In genomic region chr7:65860981-65861380, GRCm38 (mm10) we compare ENCODE assay signal across 14 mouse cellular contexts. TPM values are rescaled to one million over a fixed set of nuclear protein-coding genes. Genes with fewer than 3 reads are reported as not detected.
DNase-seq lines count a peak whose midpoint lies in the region; ATAC-seq and TF ChIP-seq lines count a peak whose summit lies in the region.
"Had no signal": no experiment of that assay in that cellular context is flagged by ENCODE, and none has a peak within 500 bp of the region (broad histone marks: within the 10 kb centered on the region; RNA-seq: fewer than 3 reads in every experiment).

No protein-coding gene starts in this region.

- H3K9ac ChIP-seq in forebrain, embryonic 14.5 days (ENCODE audit: low read length), result no peak overlapping the region
- no peak overlapping the region for H3K9ac ChIP-seq in forebrain, postnatal 0 days
- no peak overlapping the region for H3K9ac ChIP-seq in intestine, postnatal 0 days (ENCODE audit: low read depth, low read length)
- H3K9ac ChIP-seq in intestine, embryonic 15.5 days, result no peak overlapping the region
- no peak overlapping the region for H3K9ac ChIP-seq in midbrain, embryonic 15.5 days
- H3K9ac ChIP-seq in midbrain, embryonic 16.5 days (ENCODE audit: low read depth, low read length), result no peak overlapping the region
- no peak overlapping the region for H3K9ac ChIP-seq in limb, embryonic 15.5 days

- TF ChIP-seq CTCF in forebrain, postnatal 0 days (IDR thresholded peaks at IDR 0.05; ENCODE audit: low read depth), result no peak
- no peak for TF ChIP-seq CTCF in intestine, postnatal 0 days (IDR thresholded peaks at IDR 0.05; ENCODE audit: low read depth)

- no peak overlapping the region for H3K27ac ChIP-seq in forebrain, embryonic 14.5 days (ENCODE audit: low read depth, low read length)
- H3K27ac ChIP-seq in forebrain, postnatal 0 days (ENCODE audit: low read depth, low read length), result no peak overlapping the region
- no peak overlapping the region for H3K27ac ChIP-seq in intestine, postnatal 0 days (ENCODE audit: low read depth, low read length)
- no peak overlapping the region for H3K27ac ChIP-seq in intestine, embryonic 15.5 days
- no peak overlapping the region for H3K27ac ChIP-seq in midbrain, embryonic 15.5 days
- no peak overlapping the region for H3K27ac ChIP-seq in midbrain, embryonic 16.5 days (ENCODE audit: low read length)
- no peak overlapping the region for H3K27ac ChIP-seq in limb, embryonic 15.5 days
- H3K27ac ChIP-seq: embryonic facial prominence, embryonic 12.5 days; liver, embryonic 15.5 days had no signal

- 62% methylated on average over 7 of the region's 7 CpGs for WGBS in forebrain, embryonic 14.5 days
- 62% methylated on average over 7 of the region's 7 CpGs for WGBS in forebrain, postnatal 0 days
- WGBS in intestine, postnatal 0 days, result 64% methylated on average over 7 of the region's 7 CpGs
- 60% methylated on average over 7 of the region's 7 CpGs for WGBS in intestine, embryonic 15.5 days
- 59% methylated on average over 7 of the region's 7 CpGs for WGBS in midbrain, embryonic 15.5 days
- 61% methylated on average over 7 of the region's 7 CpGs for WGBS in midbrain, embryonic 16.5 days
- 66% methylated on average over 7 of the region's 7 CpGs for WGBS in limb, embryonic 15.5 days

- H3K9me3 ChIP-seq in forebrain, embryonic 14.5 days (replicated peaks; ENCODE audit: control insufficient read depth, low read length), result no peaks in the 10 kb centered on the region
- no peaks in the 10 kb centered on the region for H3K9me3 ChIP-seq in forebrain, postnatal 0 days (ENCODE audit: low read length)
- H3K9me3 ChIP-seq in intestine, postnatal 0 days (ENCODE audit: control insufficient read depth), result no peaks in the 10 kb centered on the region
- H3K9me3 ChIP-seq in intestine, embryonic 15.5 days, result no peaks in the 10 kb centered on the region
- no peaks in the 10 kb centered on the region for H3K9me3 ChIP-seq in midbrain, embryonic 15.5 days
- no peaks in the 10 kb centered on the region for H3K9me3 ChIP-seq in midbrain, embryonic 16.5 days (replicated peaks; ENCODE audit: control insufficient read depth, low read length, poor library complexity, severe bottlenecking)
- no peaks in the 10 kb centered on the region for H3K9me3 ChIP-seq in limb, embryonic 15.5 days
- H3K9me3 ChIP-seq: embryonic facial prominence, embryonic 12.5 days; liver, embryonic 15.5 days had no signal

- H3K4me2 ChIP-seq in forebrain, embryonic 14.5 days (ENCODE audit: low read length), result peak overlapping the region; percentile 96; the same call in 1 of the 2 replicates
- no peak overlapping the region for H3K4me2 ChIP-seq in forebrain, postnatal 0 days (ENCODE audit: low read depth)
- H3K4me2 ChIP-seq in intestine, postnatal 0 days (replicated peaks; ENCODE audit: low read depth), result peak overlapping the region; percentile 95; the same call in 1 of the 2 replicates
- no peak overlapping the region for H3K4me2 ChIP-seq in intestine, embryonic 15.5 days (replicated peaks)
- 0 out of 2 replicates have a peak overlapping the region, but pooled peaks have one; percentile 95 for H3K4me2 ChIP-seq in midbrain, embryonic 15.5 days
- H3K4me2 ChIP-seq in midbrain, embryonic 16.5 days (ENCODE audit: low read length), result no peak overlapping the region; the same call in 1 of the 2 replicates
- peak overlapping the region; percentile 98 for H3K4me2 ChIP-seq in limb, embryonic 15.5 days

- H3K27me3 ChIP-seq in forebrain, embryonic 14.5 days (replicated peaks; ENCODE audit: control insufficient read depth, insufficient read depth, low read length), result peaks cover 14% of the 10 kb centered on the region
- peaks cover 17% of the 10 kb centered on the region for H3K27me3 ChIP-seq in forebrain, postnatal 0 days (ENCODE audit: insufficient read depth, low read length)
- peaks cover 61% of the 10 kb centered on the region for H3K27me3 ChIP-seq in intestine, postnatal 0 days (replicated peaks; ENCODE audit: control insufficient read depth, insufficient read depth, low read length)
- peaks cover 49% of the 10 kb centered on the region for H3K27me3 ChIP-seq in intestine, embryonic 15.5 days (replicated peaks)
- peaks cover 35% of the 10 kb centered on the region for H3K27me3 ChIP-seq in midbrain, embryonic 15.5 days (replicated peaks)
- peaks cover 28% of the 10 kb centered on the region for H3K27me3 ChIP-seq in midbrain, embryonic 16.5 days (ENCODE audit: control insufficient read depth, insufficient read depth, low read depth, low read length)
- H3K27me3 ChIP-seq in limb, embryonic 15.5 days, result peaks cover 37% of the 10 kb centered on the region

- ATAC-seq in forebrain, embryonic 14.5 days, result no peak
- no peak for ATAC-seq in forebrain, postnatal 0 days
- no peak for ATAC-seq in intestine, postnatal 0 days
- no peak for ATAC-seq in intestine, embryonic 15.5 days
- ATAC-seq in midbrain, embryonic 15.5 days (replicated peaks), result 0 out of 2 replicates have a peak, but pooled peaks have one; percentile 26
- no peak for ATAC-seq in midbrain, embryonic 16.5 days
- ATAC-seq in limb, embryonic 15.5 days (ENCODE audit: insufficient number of reproducible peaks, low FRiP score, low TSS enrichment, low read depth), result no peak
- no peak for ATAC-seq in inflammation-experienced regulatory T-cells, adult 6 months

- H3K36me3 ChIP-seq in forebrain, embryonic 14.5 days (ENCODE audit: control insufficient read depth, insufficient read depth, low read length), result no peaks in the 10 kb centered on the region
- H3K36me3 ChIP-seq in forebrain, postnatal 0 days (ENCODE audit: insufficient read depth), result no peaks in the 10 kb centered on the region
- H3K36me3 ChIP-seq in intestine, postnatal 0 days (ENCODE audit: control insufficient read depth, insufficient read depth), result no peaks in the 10 kb centered on the region
- no peaks in the 10 kb centered on the region for H3K36me3 ChIP-seq in intestine, embryonic 15.5 days
- no peaks in the 10 kb centered on the region for H3K36me3 ChIP-seq in midbrain, embryonic 15.5 days (replicated peaks)
- H3K36me3 ChIP-seq in midbrain, embryonic 16.5 days (ENCODE audit: control insufficient read depth, insufficient read depth, low read length), result no peaks in the 10 kb centered on the region
- H3K36me3 ChIP-seq in limb, embryonic 15.5 days, result no peaks in the 10 kb centered on the region
- H3K36me3 ChIP-seq: embryonic facial prominence, embryonic 12.5 days; liver, embryonic 15.5 days had no signal

- no peak overlapping the region for H3K4me3 ChIP-seq in forebrain, embryonic 14.5 days (ENCODE audit: low read depth, low read length)
- H3K4me3 ChIP-seq in forebrain, postnatal 0 days (ENCODE audit: low read depth, low read length), result no peak overlapping the region
- no peak overlapping the region; the same call in 1 of the 2 replicates for H3K4me3 ChIP-seq in intestine, postnatal 0 days (ENCODE audit: low read depth, low read length)
- H3K4me3 ChIP-seq in intestine, embryonic 15.5 days (replicated peaks), result no peak overlapping the region
- H3K4me3 ChIP-seq in midbrain, embryonic 15.5 days, result no peak overlapping the region
- H3K4me3 ChIP-seq in midbrain, embryonic 16.5 days (ENCODE audit: low read depth, low read length), result no peak overlapping the region
- 0 out of 2 replicates have a peak overlapping the region, but pooled peaks have one; percentile 66 for H3K4me3 ChIP-seq in limb, embryonic 15.5 days

- DNase-seq in forebrain, embryonic 14.5 days (ENCODE audit: low spot score), result no peak
- DNase-seq in forebrain, postnatal 0 days, result no peak
- DNase-seq: cerebellum, adult 11 months; gastrocnemius, postnatal 25 days had no signal

- peaks cover 7% of the 10 kb centered on the region; the same call in 1 of the 2 replicates for H3K4me1 ChIP-seq in forebrain, embryonic 14.5 days (ENCODE audit: control insufficient read depth, insufficient read depth, low read length)
- H3K4me1 ChIP-seq in forebrain, postnatal 0 days (ENCODE audit: insufficient read depth), result no peaks in the 10 kb centered on the region
- H3K4me1 ChIP-seq in intestine, postnatal 0 days (replicated peaks; ENCODE audit: control insufficient read depth, insufficient read depth, low read length), result no peaks in the 10 kb centered on the region
- peaks cover 7% of the 10 kb centered on the region for H3K4me1 ChIP-seq in intestine, embryonic 15.5 days (replicated peaks)
- H3K4me1 ChIP-seq in midbrain, embryonic 15.5 days, result peaks cover 15% of the 10 kb centered on the region
- peaks cover 6% of the 10 kb centered on the region for H3K4me1 ChIP-seq in midbrain, embryonic 16.5 days (ENCODE audit: control insufficient read depth, insufficient read depth, low read length)
- H3K4me1 ChIP-seq in limb, embryonic 15.5 days, result peaks cover 29% of the 10 kb centered on the region

RNA-seq across cellular contexts. Expression of gene Pcsk6, which starts 0.6 kb away (rescaled TPM):
- 0.96 and 1.4 TPM in 2 replicates for polyA plus RNA-seq in forebrain, embryonic 14.5 days (2014; fragmentation: Nextera tagmentation; extraction: Ambion mirVana)
- 8.2 and 10.2 TPM in 2 replicates for total RNA-seq in forebrain, postnatal 0 days (2014; rRNA removed)
- 1.6 and 2.4 TPM in 2 replicates for polyA plus RNA-seq in forebrain, postnatal 0 days (2015; fragmentation: Nextera tagmentation; extraction: Ambion mirVana)
- polyA plus RNA-seq in intestine, postnatal 0 days (2015; fragmentation: Nextera tagmentation; extraction: Ambion mirVana), result 4.7 and 5.3 TPM in 2 replicates
- polyA plus RNA-seq in intestine, embryonic 15.5 days (2015; fragmentation: Nextera tagmentation; extraction: Ambion mirVana), result 2.6 and 2.8 TPM in 2 replicates
- 1.1 TPM in 2 replicates for polyA plus RNA-seq in midbrain, embryonic 15.5 days (2015; fragmentation: Nextera tagmentation; extraction: Ambion mirVana)
- polyA plus RNA-seq in midbrain, embryonic 16.5 days (2015; fragmentation: Nextera tagmentation; extraction: Ambion mirVana), result 0.82 and 1.2 TPM in 2 replicates
- polyA plus RNA-seq in limb, embryonic 15.5 days (2015; fragmentation: Nextera tagmentation; extraction: Ambion mirVana), result 10.3 and 10.8 TPM in 2 replicates
- not detected for polyA plus RNA-seq in inflammation-experienced regulatory T-cells, adult 6 months (2017; shearing (Covaris generic))
- total RNA-seq: monocyte, adult 5-6 weeks; neutrophil, adult 5-6 weeks had no signal

Comparison
In these comparisons a context has a peak if more than half of its experiments do, and no peak if none do; other contexts are left out.
1. H3K4me2 ChIP-seq: peak in forebrain, embryonic 14.5 days (single experiment), intestine, postnatal 0 days (single experiment), midbrain, embryonic 15.5 days (single experiment) and limb, embryonic 15.5 days (single experiment); none in forebrain, postnatal 0 days (single experiment), intestine, embryonic 15.5 days (single experiment) and midbrain, embryonic 16.5 days (single experiment).